ENCODE assay signal across 8 mouse cellular contexts in the genomic region with DNA sequence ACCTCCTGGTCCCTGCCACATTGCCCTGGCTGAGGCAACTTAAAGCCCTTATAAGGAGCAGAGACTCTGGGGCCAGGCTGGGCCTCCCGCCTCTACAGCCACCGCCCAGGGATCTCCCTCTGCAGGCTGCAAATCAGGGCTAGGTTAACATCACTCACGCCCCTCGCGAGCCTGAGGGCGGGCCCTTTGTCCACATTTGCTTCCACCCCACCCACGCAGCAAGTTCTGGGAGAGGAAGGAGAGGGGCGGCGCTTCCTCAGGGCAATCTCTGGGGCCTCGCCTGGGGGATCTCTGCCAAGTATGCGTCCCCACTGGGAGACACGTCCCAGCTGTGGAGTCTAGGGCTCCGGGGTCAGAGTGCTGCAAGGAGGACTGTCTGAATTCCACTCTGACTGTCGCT. TPM values are rescaled to one million over a fixed set of nuclear protein-coding genes. Genes with fewer than 3 reads are reported as not detected.
A peak's percentile ranks its signal among the peaks of the same experiment; 100 is the strongest.
DNase-seq lines count a peak whose midpoint lies in the region; ATAC-seq and TF ChIP-seq lines count a peak whose summit lies in the region.

No protein-coding gene starts in this region.

- no peaks in the 10 kb centered on the region for H3K9me3 ChIP-seq in lung, embryonic 14.5 days (ENCODE audit: low read depth, low read length)
- no peaks in the 10 kb centered on the region for H3K9me3 ChIP-seq in neural tube, embryonic 15.5 days (replicated peaks)

- peak overlapping the region; percentile 76 for H3K4me2 ChIP-seq in lung, embryonic 14.5 days
- peak overlapping the region; percentile 69 for H3K4me2 ChIP-seq in neural tube, embryonic 15.5 days

- peak; percentile 32; the same call in 1 of the 2 replicates for TF ChIP-seq CTCF in lung, embryonic 14.5 days (IDR thresholded peaks at IDR 0.05; ENCODE audit: low read depth)

- peak overlapping the region; percentile 56 for H3K9ac ChIP-seq in lung, embryonic 14.5 days
- H3K9ac ChIP-seq in neural tube, embryonic 15.5 days (replicated peaks), result peak overlapping the region; percentile 42

- peak; percentile 57 for ATAC-seq in common myeloid progenitor, adult 5-6 weeks (replicated peaks; ENCODE audit: low read depth, poor library complexity, severe bottlenecking)
- peak; percentile 90 for ATAC-seq in lung, embryonic 14.5 days (ENCODE audit: insufficient read depth)
- no peak for ATAC-seq in neural tube, embryonic 15.5 days (ENCODE audit: low FRiP score)

- peaks cover 39% of the 10 kb centered on the region for H3K36me3 ChIP-seq in lung, embryonic 14.5 days (ENCODE audit: insufficient read depth)
- H3K36me3 ChIP-seq in neural tube, embryonic 15.5 days, result peaks cover 37% of the 10 kb centered on the region

- H3K4me1 ChIP-seq in lung, embryonic 14.5 days (ENCODE audit: insufficient read depth), result 0 out of 2 replicates have a peak, but pooled peaks cover 4% of the 10 kb centered on the region
- peaks cover 43% of the 10 kb centered on the region for H3K4me1 ChIP-seq in neural tube, embryonic 15.5 days

- peak; percentile 69 to 74 for DNase-seq in right cerebral cortex, postnatal 10 days (ENCODE audit: low spot score in 2 of 2)
- DNase-seq in right cerebral cortex, postnatal 4 days, result no peak
- DNase-seq in heart, adult 11 months, result peak; percentile 100
- peak; percentile 94 for DNase-seq in kidney, adult 11 months
- peak; percentile 97 for DNase-seq in lung, embryonic 14.5 days
- peak; percentile 95 for DNase-seq in urinary bladder, postnatal 14 days (ENCODE audit: low spot score)

- 0% methylated on average over 14 of the region's 14 CpGs for WGBS in lung, embryonic 14.5 days
- 3% methylated on average over 12 of the region's 14 CpGs for WGBS in neural tube, embryonic 15.5 days

- H3K27ac ChIP-seq in lung, embryonic 14.5 days (ENCODE audit: low read depth), result peak overlapping the region; percentile 94
- H3K27ac ChIP-seq in neural tube, embryonic 15.5 days (replicated peaks), result peak overlapping the region; percentile 28; the same call in 1 of the 2 replicates

- no peaks in the 10 kb centered on the region for H3K27me3 ChIP-seq in lung, embryonic 14.5 days (ENCODE audit: insufficient read depth, low read length)
- no peaks in the 10 kb centered on the region for H3K27me3 ChIP-seq in neural tube, embryonic 15.5 days (replicated peaks)

- H3K4me3 ChIP-seq in lung, embryonic 14.5 days (ENCODE audit: low read depth, low read length), result peak overlapping the region; percentile 52
- peak overlapping the region; percentile 28 for H3K4me3 ChIP-seq in neural tube, embryonic 15.5 days (replicated peaks)

RNA-seq across cellular contexts. Expression of a gene that starts 3.8 kb away (rescaled TPM):
- total RNA-seq in common myeloid progenitor, adult 5-6 weeks (2017), result not detected in 2 replicates
- 0.14 and 0.25 TPM in 2 replicates for polyA plus RNA-seq in lung, embryonic 14.5 days (2014; fragmentation: Nextera tagmentation; extraction: Ambion mirVana)
- 1.3 and 1.4 TPM in 2 replicates for polyA plus RNA-seq in neural tube, embryonic 15.5 days (2015; fragmentation: Nextera tagmentation; extraction: Ambion mirVana)

RNA-seq across cellular contexts. Expression of a gene that starts 3.9 kb away (rescaled TPM):
- 3.9 and 4.1 TPM in 2 replicates for total RNA-seq in common myeloid progenitor, adult 5-6 weeks (2017)
- polyA plus RNA-seq in lung, embryonic 14.5 days (2014; fragmentation: Nextera tagmentation; extraction: Ambion mirVana), result 138 and 147 TPM in 2 replicates
- polyA plus RNA-seq in neural tube, embryonic 15.5 days (2015; fragmentation: Nextera tagmentation; extraction: Ambion mirVana), result 43.9 and 58.7 TPM in 2 replicates

RNA-seq across cellular contexts. Expression of a gene that starts 40.0 kb away (rescaled TPM):
- not detected in 2 replicates for total RNA-seq in common myeloid progenitor, adult 5-6 weeks (2017)
- polyA plus RNA-seq in lung, embryonic 14.5 days (2014; fragmentation: Nextera tagmentation; extraction: Ambion mirVana), result 1.2 and 1.5 TPM in 2 replicates
- 3.4 and 4.1 TPM in 2 replicates for polyA plus RNA-seq in neural tube, embryonic 15.5 days (2015; fragmentation: Nextera tagmentation; extraction: Ambion mirVana)

RNA-seq across cellular contexts. Expression of a gene that starts 43.3 kb away (rescaled TPM):
- 0.23 TPM in 1 of 2 replicates, not detected in the other for total RNA-seq in common myeloid progenitor, adult 5-6 weeks (2017)
- not detected in 2 replicates for polyA plus RNA-seq in lung, embryonic 14.5 days (2014; fragmentation: Nextera tagmentation; extraction: Ambion mirVana)
- not detected in 2 replicates for polyA plus RNA-seq in neural tube, embryonic 15.5 days (2015; fragmentation: Nextera tagmentation; extraction: Ambion mirVana)
